9 mouse cellular contexts compared by ENCODE assay signal in the genomic region with DNA sequence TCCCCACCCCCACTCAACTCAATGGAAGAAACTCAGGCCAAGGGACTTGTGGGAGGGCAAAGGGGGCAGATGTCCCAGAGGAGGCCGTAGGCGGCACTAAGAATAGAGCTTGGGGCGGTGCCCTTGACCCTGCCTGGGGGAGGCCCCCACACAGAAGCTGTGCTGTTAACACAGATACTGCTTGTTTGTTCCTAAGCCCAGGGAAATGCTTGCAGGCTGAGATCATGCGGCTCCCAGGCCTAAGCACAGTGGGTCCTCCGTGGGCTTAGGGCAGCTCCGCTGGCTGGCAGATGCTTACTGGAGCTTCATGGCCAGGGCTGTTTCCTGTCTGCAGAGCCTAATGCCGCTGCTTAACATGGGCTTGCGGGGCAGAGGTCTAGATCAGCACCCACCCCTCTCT. TPM values are rescaled to one million over a fixed set of nuclear protein-coding genes. Genes with fewer than 3 reads are reported as not detected.
A peak's percentile ranks its signal among the peaks of the same experiment; 100 is the strongest.
DNase-seq lines count a peak whose midpoint lies in the region; ATAC-seq and TF ChIP-seq lines count a peak whose summit lies in the region.
"Had no signal": no experiment of that assay in that cellular context is flagged by ENCODE, and none has a peak within 500 bp of the region (broad histone marks: within the 10 kb centered on the region; RNA-seq: fewer than 3 reads in every experiment).

No protein-coding gene starts in this region.

- H3K4me1 ChIP-seq in forebrain, embryonic 10.5 days, result peaks cover 11% of the 10 kb centered on the region
- H3K4me1 ChIP-seq in liver, embryonic 11.5 days (replicated peaks; ENCODE audit: control insufficient read depth, insufficient read depth, low read length), result no peaks in the 10 kb centered on the region
- H3K4me1 ChIP-seq: neural tube, embryonic 12.5 days had no signal

- peak overlapping the region; percentile 65 for H3K27ac ChIP-seq in layer of hippocampus, adult 2 months
- peak overlapping the region; percentile 54 for H3K27ac ChIP-seq in forebrain, embryonic 10.5 days
- no peak overlapping the region for H3K27ac ChIP-seq in liver, embryonic 11.5 days (ENCODE audit: low read depth, low read length)
- H3K27ac ChIP-seq: neural tube, embryonic 12.5 days had no signal

- no peak for DNase-seq in layer of hippocampus, adult 2 months (ENCODE audit: low spot score in 2 of 2)
- no peak for DNase-seq in layer of hippocampus, postnatal 10 days (ENCODE audit: low spot score in 2 of 2)
- DNase-seq in forebrain, embryonic 10.5 days (ENCODE audit: extremely low spot score, low spot score), result no peak
- DNase-seq in heart, postnatal 4 days, result peak; percentile 64
- DNase-seq in retina, embryonic 14.5 days (ENCODE audit: low spot score), result peak; percentile 32
- no peak for DNase-seq in c-Kit-positive CD71-positive TER-119-positive erythroid progenitor cells, embryonic 14.5 days (ENCODE audit: low spot score)
- no peak for DNase-seq in liver, embryonic 11.5 days (ENCODE audit: low spot score)
- no peak for DNase-seq in right cerebral cortex, postnatal 36 days (ENCODE audit: low spot score in 2 of 2)

- H3K9ac ChIP-seq in liver, embryonic 11.5 days (ENCODE audit: low read depth, low read length), result no peak overlapping the region
- H3K9ac ChIP-seq: neural tube, embryonic 12.5 days had no signal

- H3K4me3 ChIP-seq in layer of hippocampus, adult 2 months, result no peak overlapping the region
- no peak overlapping the region for H3K4me3 ChIP-seq in forebrain, embryonic 10.5 days
- H3K4me3 ChIP-seq in liver, embryonic 11.5 days (ENCODE audit: low read depth, low read length), result no peak overlapping the region
- H3K4me3 ChIP-seq: neural tube, embryonic 12.5 days had no signal

- no peak overlapping the region for H3K4me2 ChIP-seq in liver, embryonic 11.5 days
- H3K4me2 ChIP-seq: neural tube, embryonic 12.5 days had no signal

- WGBS in forebrain, embryonic 10.5 days, result 66% methylated on average over 8 of the region's 8 CpGs
- WGBS in liver, embryonic 11.5 days, result 48% methylated on average over 8 of the region's 8 CpGs

- TF ChIP-seq CTCF in layer of hippocampus, adult 2 months (conservative IDR thresholded peaks at IDR 0.05), result no peak

- no peak for ATAC-seq in liver, embryonic 11.5 days (replicated peaks; ENCODE audit: low FRiP score)

- H3K36me3 ChIP-seq in forebrain, embryonic 10.5 days (replicated peaks), result no peaks in the 10 kb centered on the region
- H3K36me3 ChIP-seq in liver, embryonic 11.5 days (ENCODE audit: control insufficient read depth, insufficient read depth, low read length), result no peaks in the 10 kb centered on the region

- H3K27me3 ChIP-seq in forebrain, embryonic 10.5 days (ENCODE audit: poor library complexity, severe bottlenecking), result no peaks in the 10 kb centered on the region
- no peaks in the 10 kb centered on the region for H3K27me3 ChIP-seq in liver, embryonic 11.5 days (replicated peaks; ENCODE audit: control insufficient read depth, insufficient read depth, low read length)
- H3K27me3 ChIP-seq: neural tube, embryonic 12.5 days had no signal

- no peaks in the 10 kb centered on the region for H3K9me3 ChIP-seq in forebrain, embryonic 10.5 days
- H3K9me3 ChIP-seq in liver, embryonic 11.5 days (ENCODE audit: control insufficient read depth, low read length), result no peaks in the 10 kb centered on the region
- H3K9me3 ChIP-seq: neural tube, embryonic 12.5 days had no signal

RNA-seq across cellular contexts. Expression of gene Mocs1, which starts 44.5 kb away (rescaled TPM):
- 10 to 100 TPM; 15.0 to 19.9 TPM for total RNA-seq in layer of hippocampus, adult 2 months (2021)
- total RNA-seq in layer of hippocampus, postnatal 10 days (2021), result 10 to 100 TPM; 12.7 to 13.4 TPM
- 5.8 and 5.9 TPM in 2 replicates for polyA plus RNA-seq in forebrain, embryonic 10.5 days (2016; fragmentation: Nextera tagmentation; extraction: Ambion mirVana)
- 10 to 100 TPM; 15.6 to 19.6 TPM for total RNA-seq in heart, postnatal 4 days (2021)
- polyA plus RNA-seq in liver, embryonic 11.5 days (2014; fragmentation: Nextera tagmentation; extraction: Ambion mirVana), result 15.8 and 16.2 TPM in 2 replicates

Comparison
In these comparisons a context has a peak if more than half of its experiments do, and no peak if none do; other contexts are left out.
1. DNase-seq: peak in heart, postnatal 4 days (single experiment) and retina, embryonic 14.5 days (single experiment); none in layer of hippocampus, adult 2 months (0 of 2), layer of hippocampus, postnatal 10 days (0 of 2), forebrain, embryonic 10.5 days (single experiment), c-Kit-positive CD71-positive TER-119-positive erythroid progenitor cells, embryonic 14.5 days (single experiment), liver, embryonic 11.5 days (single experiment) and right cerebral cortex, postnatal 36 days (0 of 2).